Mouse (Mus musculus) spleen, adult 2 months (tissue): ENCODE measurements around the gene Fkbp6.

Experiments
- CTCF ChIP-seq: fragments of 200-500 bp; IDR thresholded peaks from 2 replicates; pipeline ENCODE4 v1.5.1; 2011; ENCODE audit warnings: mild to moderate bottlenecking, inconsistent platforms; ENCODE audit not compliant: insufficient read depth, insufficient read length, insufficient replicate concordance; ENCODE audit errors: extremely low read depth
- POLR2A ChIP-seq: fragments of 200-500 bp; IDR thresholded peaks from 2 replicates; pipeline ENCODE4 v1.6.1; 2011; ENCODE audit warnings: low read depth, low read length, inconsistent platforms

DNA sequence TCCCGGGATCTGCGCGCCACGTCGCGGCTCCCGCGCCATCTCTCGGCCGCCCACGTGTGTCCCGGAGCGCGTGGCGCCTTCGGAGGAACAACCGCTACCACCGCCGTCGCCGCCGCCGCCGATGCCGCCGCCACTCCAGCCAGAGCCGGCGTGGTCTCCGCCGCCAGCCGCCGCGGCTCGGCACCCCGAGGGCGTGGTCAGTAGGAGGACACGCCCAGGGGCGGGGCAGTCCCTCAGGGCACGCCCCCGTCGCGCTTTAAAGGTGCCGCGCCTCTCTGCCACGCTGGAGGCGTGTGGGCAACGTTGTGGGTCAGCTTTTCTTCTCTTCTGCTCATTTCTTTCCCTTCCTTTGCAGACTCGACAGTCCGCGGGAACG is 98.8 kb downstream of the Fkbp6 start, which contains the start of gene Fzd9:
- TF ChIP-seq CTCF (no peak), POLR2A (no peak)
